ENCODE assay signal across 13 mouse cellular contexts in genomic region chr3:9574305-9574704, GRCm38 (mm10). TPM values are rescaled to one million over a fixed set of nuclear protein-coding genes. Genes with fewer than 3 reads are reported as not detected.
DNase-seq lines count a peak whose midpoint lies in the region; ATAC-seq and TF ChIP-seq lines count a peak whose summit lies in the region.
"Had no signal": no experiment of that assay in that cellular context is flagged by ENCODE, and none has a peak within 500 bp of the region (broad histone marks: within the 10 kb centered on the region; RNA-seq: fewer than 3 reads in every experiment).

No protein-coding gene starts in this region.

- no peaks in the 10 kb centered on the region for H3K36me3 ChIP-seq in heart, embryonic 13.5 days
- H3K36me3 ChIP-seq in midbrain, embryonic 10.5 days: no peaks in the 10 kb centered on the region
- H3K36me3 ChIP-seq in midbrain, embryonic 16.5 days (ENCODE audit: control insufficient read depth, insufficient read depth, low read length): no peaks in the 10 kb centered on the region
- H3K36me3 ChIP-seq in limb, embryonic 10.5 days: no peaks in the 10 kb centered on the region
- no peaks in the 10 kb centered on the region for H3K36me3 ChIP-seq in liver, postnatal 0 days (replicated peaks; ENCODE audit: insufficient read depth, low read length)
- H3K36me3 ChIP-seq: intestine, embryonic 15.5 days; limb, embryonic 12.5 days had no signal

- H3K9me3 ChIP-seq in heart, embryonic 13.5 days: no peaks in the 10 kb centered on the region
- H3K9me3 ChIP-seq in midbrain, embryonic 10.5 days (replicated peaks): no peaks in the 10 kb centered on the region; the same call in 1 of the 2 replicates
- H3K9me3 ChIP-seq in midbrain, embryonic 16.5 days (replicated peaks; ENCODE audit: control insufficient read depth, low read length, poor library complexity, severe bottlenecking): no peaks in the 10 kb centered on the region
- no peaks in the 10 kb centered on the region for H3K9me3 ChIP-seq in limb, embryonic 10.5 days (replicated peaks)
- H3K9me3 ChIP-seq in liver, postnatal 0 days (ENCODE audit: low read length): no peaks in the 10 kb centered on the region
- H3K9me3 ChIP-seq: intestine, embryonic 15.5 days; limb, embryonic 12.5 days had no signal

- H3K27me3 ChIP-seq in heart, embryonic 13.5 days (replicated peaks): no peaks in the 10 kb centered on the region
- no peaks in the 10 kb centered on the region for H3K27me3 ChIP-seq in midbrain, embryonic 10.5 days (ENCODE audit: low read depth, poor library complexity, severe bottlenecking)
- H3K27me3 ChIP-seq in midbrain, embryonic 16.5 days (ENCODE audit: control insufficient read depth, insufficient read depth, low read depth, low read length): no peaks in the 10 kb centered on the region
- H3K27me3 ChIP-seq in limb, embryonic 10.5 days (ENCODE audit: low read depth, poor library complexity, severe bottlenecking): no peaks in the 10 kb centered on the region
- H3K27me3 ChIP-seq in liver, postnatal 0 days (ENCODE audit: insufficient read depth, low read length): no peaks in the 10 kb centered on the region
- H3K27me3 ChIP-seq: intestine, embryonic 15.5 days; limb, embryonic 12.5 days had no signal

- peak overlapping the region; percentile 53; the same call in 1 of the 2 replicates for H3K27ac ChIP-seq in heart, embryonic 13.5 days (replicated peaks)
- H3K27ac ChIP-seq in midbrain, embryonic 10.5 days (replicated peaks): peak overlapping the region; percentile 38
- H3K27ac ChIP-seq in midbrain, embryonic 16.5 days (ENCODE audit: low read length): no peak overlapping the region
- peak overlapping the region; percentile 23; the same call in 1 of the 2 replicates for H3K27ac ChIP-seq in limb, embryonic 10.5 days
- H3K27ac ChIP-seq in liver, postnatal 0 days (ENCODE audit: low read depth): peak overlapping the region; percentile 11; the same call in 1 of the 2 replicates
- H3K27ac ChIP-seq: intestine, embryonic 15.5 days; limb, embryonic 12.5 days had no signal

- no peak for ATAC-seq in heart, embryonic 13.5 days (ENCODE audit: extremely low read depth, insufficient number of reproducible peaks, low FRiP score, low TSS enrichment)
- no peak for ATAC-seq in midbrain, embryonic 16.5 days
- ATAC-seq in liver, postnatal 0 days: peak; percentile 12; the same call in 1 of the 2 replicates
- ATAC-seq: forebrain, postnatal 0 days had no signal

- TF ChIP-seq EP300 in liver, postnatal 0 days (IDR thresholded peaks at IDR 0.05; ENCODE audit: low read depth): no peak

- 54% methylated on average over 8 of the region's 8 CpGs for WGBS in heart, embryonic 13.5 days
- WGBS in midbrain, embryonic 10.5 days: 58% methylated on average over 8 of the region's 8 CpGs
- WGBS in midbrain, embryonic 16.5 days: 54% methylated on average over 8 of the region's 8 CpGs
- 72% methylated on average over 8 of the region's 8 CpGs for WGBS in limb, embryonic 10.5 days
- WGBS in liver, postnatal 0 days (ENCODE audit: insufficient replicate concordance): 72% methylated on average over 8 of the region's 8 CpGs

- no peak for TF ChIP-seq CTCF in liver, postnatal 0 days (IDR thresholded peaks at IDR 0.05; ENCODE audit: low read depth)

- no peak for DNase-seq in heart, adult 11 months
- no peak for DNase-seq in midbrain, embryonic 10.5 days (ENCODE audit: low spot score)
- no peak for DNase-seq in limb, embryonic 10.5 days (ENCODE audit: low spot score)
- DNase-seq in liver, postnatal 0 days: no peak
- no peak for DNase-seq in thymus, postnatal 36 days
- DNase-seq in frontal cortex, postnatal 14 days (ENCODE audit: low spot score in 2 of 2): no peak
- DNase-seq: adrenal gland, postnatal 25 days; cerebellum, postnatal 14 days; forebrain, postnatal 0 days had no signal

- no peak overlapping the region for H3K4me3 ChIP-seq in heart, embryonic 13.5 days
- H3K4me3 ChIP-seq in midbrain, embryonic 10.5 days: no peak overlapping the region
- no peak overlapping the region for H3K4me3 ChIP-seq in midbrain, embryonic 16.5 days (ENCODE audit: low read depth, low read length)
- no peak overlapping the region for H3K4me3 ChIP-seq in limb, embryonic 10.5 days
- no peak overlapping the region for H3K4me3 ChIP-seq in liver, postnatal 0 days (ENCODE audit: low read depth, low read length)
- H3K4me3 ChIP-seq: intestine, embryonic 15.5 days; limb, embryonic 12.5 days had no signal

- H3K9ac ChIP-seq in heart, embryonic 13.5 days: no peak overlapping the region
- H3K9ac ChIP-seq in midbrain, embryonic 16.5 days (ENCODE audit: low read depth, low read length): no peak overlapping the region
- peak overlapping the region; percentile 30; the same call in 1 of the 2 replicates for H3K9ac ChIP-seq in liver, postnatal 0 days (replicated peaks)
- H3K9ac ChIP-seq: forebrain, postnatal 0 days; intestine, embryonic 15.5 days had no signal

- no peak overlapping the region for H3K4me2 ChIP-seq in heart, embryonic 13.5 days
- H3K4me2 ChIP-seq in midbrain, embryonic 16.5 days (ENCODE audit: low read length): no peak overlapping the region
- peak overlapping the region; percentile 35 for H3K4me2 ChIP-seq in liver, postnatal 0 days (ENCODE audit: low read depth, low read length)
- H3K4me2 ChIP-seq: intestine, embryonic 15.5 days; limb, embryonic 12.5 days had no signal

- peaks cover 59% of the 10 kb centered on the region for H3K4me1 ChIP-seq in heart, embryonic 13.5 days
- H3K4me1 ChIP-seq in midbrain, embryonic 10.5 days: peaks cover 36% of the 10 kb centered on the region
- peaks cover 16% of the 10 kb centered on the region for H3K4me1 ChIP-seq in midbrain, embryonic 16.5 days (ENCODE audit: control insufficient read depth, insufficient read depth, low read length)
- H3K4me1 ChIP-seq in limb, embryonic 10.5 days: peaks cover 58% of the 10 kb centered on the region
- peaks cover 30% of the 10 kb centered on the region for H3K4me1 ChIP-seq in liver, postnatal 0 days (ENCODE audit: insufficient read depth)

RNA-seq across cellular contexts. Expression of gene Zfp704, which starts 35.6 kb away (rescaled TPM):
- polyA plus RNA-seq in heart, embryonic 13.5 days (2015; fragmentation: Nextera tagmentation; extraction: Ambion mirVana): 6.2 and 6.5 TPM in 2 replicates
- 5.0 and 5.2 TPM in 2 replicates for polyA plus RNA-seq in midbrain, embryonic 10.5 days (2016; fragmentation: Nextera tagmentation; extraction: Ambion mirVana)
- polyA plus RNA-seq in midbrain, embryonic 16.5 days (2015; fragmentation: Nextera tagmentation; extraction: Ambion mirVana): 14.6 and 14.8 TPM in 2 replicates
- 8.8 and 10.1 TPM in 2 replicates for polyA plus RNA-seq in limb, embryonic 10.5 days (2016; fragmentation: Nextera tagmentation; extraction: Ambion mirVana)
- 0.94 and 0.95 TPM in 2 replicates for polyA plus RNA-seq in liver, postnatal 0 days (2015; fragmentation: Nextera tagmentation; extraction: Ambion mirVana)
